Mouse (Mus musculus) gastrocnemius, adult 8-10 months (tissue): ENCODE measurements around the gene Utf1. TPM values are rescaled to one million over a fixed set of nuclear protein-coding genes. Genes with fewer than 3 reads are reported as not detected.

Experiments
- DNase-seq, 2 experiments: peaks; one replicate each; pipeline ENCODE4 v3.0.0; 2022; ENCODE audit warnings: low spot score in 2 of 2
- total RNA-seq, 4 experiments: library from RNA; stranded (reverse); gene quantifications; 2 replicates each; pipeline ENCODE4 v1.2.4; 2022

The Utf1 gene
- total RNA-seq, 4 experiments from 2014 or later = not detected

DNA sequence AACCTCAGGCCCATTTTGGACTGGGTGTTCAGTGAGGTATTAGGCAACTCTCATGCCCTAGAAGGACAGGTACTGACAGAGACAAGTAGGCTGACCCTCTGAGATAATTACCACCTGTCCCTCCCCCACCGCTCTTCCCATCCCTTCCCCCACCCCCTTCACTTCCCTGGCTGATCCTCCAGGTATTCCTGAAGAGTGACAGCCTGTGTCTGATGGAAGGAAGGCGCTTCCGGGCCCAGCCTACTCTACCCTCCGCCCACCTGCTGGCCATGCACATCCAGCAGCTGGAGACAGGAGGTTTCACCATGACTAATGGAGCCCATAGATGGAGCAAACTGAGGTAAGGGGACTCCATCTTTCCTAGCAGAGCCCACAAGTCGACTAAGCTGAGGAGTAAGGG lies 5.8 kb upstream of the Utf1 start:
- DNase-seq = no peak

DNA sequence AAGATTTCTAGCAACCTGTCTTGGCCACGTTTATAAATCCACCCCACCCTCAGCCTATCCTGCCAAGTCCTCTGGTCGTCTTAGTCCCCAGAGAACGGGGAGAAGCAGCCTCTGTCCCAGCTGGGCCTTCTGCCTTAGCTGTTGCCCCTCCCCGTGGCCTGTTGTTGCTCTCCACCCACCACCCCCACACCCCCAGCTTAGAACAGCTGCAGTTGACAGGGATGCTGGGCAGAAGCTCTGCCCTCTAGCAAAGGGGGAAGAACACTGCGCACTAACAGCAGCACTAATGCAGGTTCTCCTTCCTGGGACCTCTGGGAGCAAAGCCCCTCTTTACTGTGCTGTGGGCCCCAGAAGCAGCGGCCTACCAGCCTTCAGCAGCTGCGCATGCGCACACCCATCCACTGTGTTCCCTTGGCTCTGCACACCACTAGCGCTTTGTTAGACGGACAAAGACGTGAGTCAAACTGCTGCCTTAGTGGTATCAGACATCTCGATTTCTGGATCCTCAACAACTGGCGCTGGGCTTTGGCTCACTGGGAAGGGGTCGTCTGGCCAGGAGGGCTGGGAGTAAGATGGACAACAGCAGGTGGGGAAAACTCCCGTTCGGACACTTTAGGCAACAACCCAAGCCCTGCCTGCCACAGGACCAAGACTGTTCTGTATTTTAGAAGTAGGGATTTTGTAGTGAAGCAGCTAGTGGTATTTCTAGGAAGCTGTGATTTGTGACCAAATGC lies 2.9 kb upstream of the Utf1 start:
- no peak for DNase-seq

DNA sequence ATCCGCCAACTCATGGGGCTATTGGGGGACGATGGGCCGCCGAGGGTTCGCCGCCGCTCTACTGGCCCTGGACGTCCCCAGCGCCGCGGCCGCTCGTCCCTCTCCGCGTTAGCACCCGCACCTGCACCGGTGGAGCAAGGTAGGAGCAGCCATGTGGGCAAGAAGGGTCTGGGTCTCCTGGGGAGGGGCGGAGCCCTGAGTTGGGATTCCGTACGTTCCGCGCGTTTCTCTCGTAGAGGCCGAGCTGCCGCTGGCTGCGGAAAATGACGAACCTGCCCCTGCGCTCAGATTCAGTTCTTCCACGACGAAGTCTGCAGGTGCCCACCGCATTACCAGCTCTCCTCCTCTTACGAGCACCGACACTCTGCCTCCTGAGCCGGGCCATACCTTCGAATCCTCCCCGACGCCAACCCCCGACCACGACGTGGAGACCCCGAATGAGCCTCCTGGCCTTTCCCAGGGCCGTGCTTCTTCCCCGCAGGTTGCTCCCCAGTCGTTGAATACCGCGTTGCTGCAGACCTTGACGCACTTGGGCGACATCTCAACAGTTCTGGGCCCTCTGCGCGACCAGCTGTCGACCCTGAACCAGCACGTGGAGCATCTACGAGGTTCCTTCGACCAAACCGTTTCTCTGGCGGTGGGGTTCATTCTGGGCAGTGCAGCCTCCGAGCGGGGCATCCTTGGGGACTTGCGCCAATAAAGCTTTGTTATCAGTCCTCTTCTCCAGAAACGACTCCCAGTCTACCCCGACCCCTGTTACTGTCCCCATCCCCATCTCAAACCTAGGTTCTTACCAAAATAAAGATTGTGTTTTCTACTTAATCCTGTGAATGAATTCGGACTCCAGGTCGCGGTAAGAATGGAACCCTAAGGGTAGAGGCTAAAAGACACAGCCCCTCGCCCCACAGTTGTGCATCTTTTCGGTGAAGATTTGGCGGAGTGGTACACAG lies 977 bp downstream of the Utf1 start:
- DNase-seq = no peak

- no peak for DNase-seq
Observed at GRCm38 (mm10) chr7:139945516-139945915, 1.9 kb downstream of the Utf1 start.

GRCm38 (mm10) chr7:139946032-139946431 lies 2.4 kb downstream of the Utf1 start:
- DNase-seq = no peak

DNA sequence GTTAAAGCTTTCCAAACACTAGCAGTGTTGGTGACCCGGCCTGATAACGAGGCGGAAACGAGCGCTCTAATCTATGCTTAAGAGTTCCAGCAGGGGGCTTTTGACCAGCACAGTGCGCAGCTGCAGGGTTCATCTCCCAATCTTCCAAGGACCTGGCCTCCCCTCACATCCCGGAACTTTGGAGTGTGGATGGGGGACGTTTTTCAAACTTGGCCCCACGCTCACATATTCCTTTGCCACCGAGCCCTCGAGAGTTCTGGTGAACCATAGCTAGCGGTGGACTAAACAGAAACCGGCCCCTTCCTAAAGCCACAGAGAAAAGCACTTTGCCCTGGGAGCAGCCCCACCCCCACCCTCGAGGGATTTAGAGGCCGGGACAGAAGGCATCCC lies 6.3 kb downstream of the Utf1 start:
- peak; percentile 18 to 21 for DNase-seq

- no peak for DNase-seq
Observed at GRCm38 (mm10) chr7:139950283-139950971, 6.8 kb downstream of the Utf1 start.

GRCm38 (mm10) chr7:139951079-139951478 lies 7.5 kb downstream of the Utf1 start:
- no peak for DNase-seq

- DNase-seq = no peak
Observed at GRCm38 (mm10) chr7:139951991-139952633, 8.5 kb downstream of the Utf1 start.

DNA sequence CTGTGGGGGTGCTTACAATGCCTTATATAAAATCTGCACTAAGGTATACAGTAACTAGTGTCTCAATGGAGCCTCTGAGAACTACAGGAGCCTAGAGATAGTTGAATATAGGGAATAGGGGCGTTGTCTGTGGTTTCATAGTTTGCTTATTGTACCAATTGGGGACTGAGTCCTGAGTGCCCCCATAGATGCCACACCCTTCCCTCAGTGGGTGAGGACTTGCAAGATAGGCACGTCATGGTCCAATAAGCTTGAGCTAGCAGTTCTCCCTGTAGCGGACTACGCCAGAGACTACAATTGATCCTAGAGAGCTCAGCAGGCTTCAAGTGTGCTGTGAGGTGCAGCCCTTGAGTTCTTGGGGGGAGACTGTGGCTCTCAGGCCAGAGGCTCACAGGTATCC lies 11.9 kb downstream of the Utf1 start:
- DNase-seq = no peak

GRCm38 (mm10) chr7:139956658-139957057 lies 13.1 kb downstream of the Utf1 start:
- no peak for DNase-seq

DNA sequence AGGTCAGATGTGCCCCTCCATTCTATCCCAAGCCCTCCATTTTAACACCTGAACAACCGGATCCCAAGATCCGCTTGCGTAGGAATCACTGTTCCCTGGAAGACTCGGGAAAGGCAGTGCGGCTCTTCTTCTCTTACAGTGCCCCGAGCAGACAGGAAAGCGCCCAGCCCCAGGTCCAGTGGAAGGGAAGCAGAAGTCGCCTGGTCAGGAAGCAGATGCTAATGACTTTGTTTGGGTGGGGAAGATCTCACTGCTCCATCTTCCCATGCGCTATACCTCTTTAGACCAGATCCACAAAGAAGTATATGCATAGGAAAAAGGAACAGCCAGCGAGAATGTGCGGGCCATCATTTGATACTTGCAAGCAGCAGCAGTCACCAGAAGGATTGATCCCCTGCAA lies 13.8 kb downstream of the Utf1 start:
- DNase-seq = no peak

- no peak for DNase-seq
Observed at GRCm38 (mm10) chr7:139957958-139958357, 14.4 kb downstream of the Utf1 start.

DNA sequence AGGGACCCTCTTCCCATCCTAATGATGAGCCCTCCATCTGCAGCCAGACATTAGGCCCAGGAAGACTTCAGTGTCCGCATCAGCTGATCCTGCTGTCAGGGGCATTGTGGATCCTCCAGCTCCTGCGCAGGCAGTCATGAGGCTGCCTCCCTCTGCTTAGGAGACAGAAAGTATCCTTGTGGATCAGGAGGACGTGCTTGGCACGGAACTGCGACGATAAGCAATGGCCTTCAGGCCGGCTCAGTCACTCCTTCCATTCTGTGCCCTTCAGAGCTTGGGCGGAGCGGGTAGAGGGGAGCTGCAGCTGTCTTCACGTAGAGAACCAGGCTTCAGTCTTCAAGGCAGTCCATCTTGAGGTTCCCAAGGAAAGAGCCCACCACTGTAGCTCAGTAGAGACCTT lies 17.6 kb downstream of the Utf1 start:
- no peak for DNase-seq

- no peak for DNase-seq
Observed at GRCm38 (mm10) chr7:139963814-139964213, 20.2 kb downstream of the Utf1 start.

- DNase-seq = no peak
Observed at GRCm38 (mm10) chr7:139967175-139967574, 23.6 kb downstream of the Utf1 start.

DNA sequence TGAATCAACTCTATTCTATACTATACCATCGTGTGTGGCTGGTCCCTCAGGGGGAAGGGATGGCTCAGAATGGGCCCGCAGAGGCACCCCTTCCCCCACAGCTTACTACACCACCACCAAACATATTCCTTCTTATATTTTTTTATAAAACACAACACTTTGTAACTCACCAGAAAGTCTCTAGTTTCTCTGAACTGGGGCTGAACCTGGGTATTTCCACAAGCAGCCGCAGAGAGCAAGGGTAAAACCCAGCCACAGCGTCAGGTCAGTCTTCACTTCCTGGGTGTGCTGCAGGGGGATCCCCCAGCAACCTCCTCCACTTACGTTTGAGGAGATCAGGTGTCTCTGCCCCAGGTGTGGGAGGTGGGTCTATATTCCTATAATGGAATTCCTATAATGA lies 24.8 kb downstream of the Utf1 start:
- DNase-seq = no peak

- peak; percentile 69 to 70 for DNase-seq
Observed at GRCm38 (mm10) chr7:139969348-139970130, 25.9 kb downstream of the Utf1 start.

- no peak for DNase-seq
Observed at GRCm38 (mm10) chr7:139970216-139970919, 26.8 kb downstream of the Utf1 start.

- no peak for DNase-seq
Observed at GRCm38 (mm10) chr7:139970979-139971378, 27.4 kb downstream of the Utf1 start.
